Mouse (Mus musculus) cerebellum, adult (tissue): ENCODE data around the gene Gon7.

Source experiments
- ATAC-seq: cut with Nextera tagmentation; 2 replicates; pipeline ENCODE4 v1.9.2; 2017; ENCODE audit warnings: mild to moderate bottlenecking, moderate library complexity, mixed read lengths; ENCODE audit not compliant: insufficient number of reproducible peaks, low FRiP score, low TSS enrichment

Gon7 gene

GRCm38 (mm10) chr12:102710851-102711375, 46.7 kb downstream of the Gon7 start:
- ATAC-seq: peak; percentile 88

GRCm38 (mm10) chr12:102709896-102710295, 47.7 kb downstream of the Gon7 start:
- no peak for ATAC-seq

GRCm38 (mm10) chr12:102708220-102708619, 49.4 kb downstream of the Gon7 start:
- ATAC-seq: no peak

- no peak for ATAC-seq
Observed at GRCm38 (mm10) chr12:102706833-102707463, 50.7 kb downstream of the Gon7 start.

GRCm38 (mm10) chr12:102705906-102706640, 51.5 kb downstream of the Gon7 start:
- ATAC-seq: no peak

DNA sequence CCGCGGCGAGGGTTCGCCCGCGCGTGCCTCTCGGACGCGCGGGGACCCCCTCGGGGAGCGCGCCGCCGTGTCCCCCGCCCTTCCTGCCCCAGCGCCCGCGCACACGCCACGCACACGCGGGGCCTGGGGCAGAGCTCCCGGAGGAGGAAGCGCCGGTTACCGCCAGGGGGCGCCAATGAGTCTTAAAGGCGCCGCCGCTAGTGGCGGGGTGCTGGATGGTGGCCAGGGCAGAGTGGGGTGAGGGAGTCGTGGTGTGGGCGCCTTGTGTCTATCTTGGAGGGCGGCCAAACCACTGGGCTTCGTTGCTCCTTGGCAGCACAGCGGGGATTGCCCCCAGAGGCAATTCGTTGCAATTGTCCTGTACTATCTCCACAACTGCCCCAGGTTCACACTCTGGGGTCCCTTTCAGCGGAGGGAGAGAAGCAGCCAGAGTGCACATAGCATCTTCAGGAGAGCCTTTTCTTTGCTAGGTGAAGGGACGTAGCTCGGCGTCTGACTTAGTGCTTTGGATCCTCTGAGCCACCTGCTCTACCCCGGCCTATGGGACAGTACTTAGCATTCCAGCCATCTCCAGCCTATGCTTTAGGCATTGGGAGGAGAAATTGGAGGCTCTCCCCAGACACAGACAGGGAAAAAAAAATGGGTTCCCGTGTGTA, 52.3 kb downstream of the Gon7 start:
- peak; percentile 56 for ATAC-seq

DNA sequence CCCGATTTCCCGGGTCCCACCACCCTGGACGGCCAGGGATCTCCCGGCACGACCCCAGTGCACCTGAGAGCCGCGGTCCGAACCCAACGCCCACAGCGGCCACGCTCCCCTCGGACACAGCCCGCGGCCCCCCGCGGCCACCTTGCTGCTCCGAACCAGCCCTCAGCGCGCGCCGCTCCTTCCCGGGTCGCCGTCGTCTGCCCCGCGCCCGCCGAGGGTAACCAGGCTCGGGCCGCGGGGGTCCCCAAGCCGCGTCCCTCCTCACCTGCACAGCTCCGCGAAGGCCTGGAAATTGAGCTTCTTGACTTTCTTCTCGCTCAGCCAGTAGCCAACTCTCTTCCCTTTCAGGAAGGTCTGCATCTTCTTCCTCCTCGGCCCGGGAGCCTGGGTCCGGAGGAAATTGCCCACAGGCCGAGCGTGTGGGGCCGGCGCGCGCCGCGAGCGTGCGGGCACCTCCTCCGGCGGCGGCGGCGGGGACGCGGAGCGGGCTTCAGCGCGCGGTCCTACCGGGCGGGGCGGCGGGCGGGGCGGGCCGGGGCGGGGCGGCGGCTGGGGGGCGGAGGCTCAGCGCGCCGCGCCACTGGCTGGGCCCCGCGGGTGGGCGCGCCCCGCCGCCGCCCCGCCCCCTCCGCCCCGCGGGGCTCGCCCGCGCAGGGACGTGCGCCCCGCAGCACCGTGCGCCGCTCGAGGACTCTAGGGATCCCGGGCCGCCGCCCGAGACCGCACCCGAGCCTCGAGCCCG, 53.0 kb downstream of the Gon7 start, which contains the start of gene Itpk1:
Gene Itpk1, minus strand, starts transcription at position 474 of the 742 bp plus-strand sequence.
- peak; percentile 34 for ATAC-seq

DNA sequence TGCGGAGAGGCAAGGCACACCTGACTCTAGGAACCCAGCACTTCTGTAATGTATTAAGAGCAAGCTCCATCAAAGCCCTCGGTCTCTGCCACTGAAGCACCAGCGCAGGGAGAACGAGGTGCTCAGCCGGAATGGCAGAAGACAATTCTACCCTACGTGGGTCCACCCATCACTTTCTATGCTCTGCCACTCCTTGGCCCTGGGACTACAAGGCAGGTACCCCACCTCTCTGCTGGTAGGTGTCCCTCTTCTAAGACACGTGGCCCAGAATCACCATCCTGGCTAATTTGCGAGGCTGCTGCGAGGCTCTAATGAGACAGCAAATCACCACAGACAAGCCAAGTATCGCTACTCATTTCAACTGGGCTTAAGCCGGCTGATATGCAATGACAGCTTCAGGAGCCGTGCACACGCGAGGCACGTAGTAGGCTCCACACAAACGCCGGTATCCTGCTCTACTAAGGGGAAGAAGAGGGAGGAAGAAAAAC, 53.6 kb downstream of the Gon7 start:
- no peak for ATAC-seq

DNA sequence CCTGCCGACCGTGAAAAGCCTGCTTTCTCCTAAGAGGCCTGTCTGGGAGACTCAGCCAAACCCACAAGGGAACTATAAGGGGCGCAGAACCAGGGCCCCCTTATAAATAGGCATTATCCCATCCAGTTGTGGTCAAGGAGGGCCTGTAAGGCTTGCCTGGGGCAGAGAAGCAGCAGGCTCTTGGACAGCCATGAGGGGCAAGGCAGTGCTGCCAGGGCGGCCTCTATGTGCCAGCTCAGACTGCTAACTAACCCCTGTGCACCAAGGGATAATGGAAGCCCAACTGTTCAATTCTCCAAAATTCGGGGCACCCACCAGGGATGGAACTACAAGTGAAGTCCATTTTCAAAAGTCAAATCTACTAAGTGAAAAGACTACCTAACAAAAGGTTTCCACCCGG, 54.2 kb downstream of the Gon7 start:
- ATAC-seq: no peak
